Mouse (Mus musculus) lung, adult 2 months (tissue): ENCODE results near the gene Ccdc194. TPM values are rescaled to one million over a fixed set of nuclear protein-coding genes. Genes with fewer than 3 reads are reported as not detected.

Experiments used
- DNase-seq: peaks from one replicate; pipeline ENCODE4 v3.0.0; 2022
- H3K4me1 ChIP-seq: fragments of 200-500 bp; 2 replicates; pipeline ENCODE4 v1.6.1; 2011; ENCODE audit warnings: low read length; ENCODE audit not compliant: control insufficient read depth, insufficient read depth
- H3K4me3 ChIP-seq: fragments of 200-500 bp; replicated peaks from 2 replicates; pipeline ENCODE3; 2011; ENCODE audit warnings: low read depth, mild to moderate bottlenecking, control low read depth, low read length; ENCODE audit errors: extremely low read depth
- CTCF ChIP-seq: fragments of 200-500 bp; IDR thresholded peaks from 2 replicates; pipeline ENCODE4 v1.5.1; 2011; ENCODE audit warnings: mild to moderate bottlenecking, low read length, control low read depth; ENCODE audit not compliant: insufficient read depth
- POLR2A ChIP-seq: fragments of 200-500 bp; IDR thresholded peaks from 2 replicates; pipeline ENCODE4 v1.6.1; 2011; ENCODE audit warnings: low read depth, mild to moderate bottlenecking, control low read depth, low read length, borderline replicate concordance; ENCODE audit errors: extremely low read depth
- WGBS: fragments of 180-500 bp; shearing (Covaris S2); methylation state at CpG from one replicate; pipeline ENCODE4 v1.1.7; 2018; 5-methylcytosine and 5-hydroxymethylcytosine counted together
- polyA plus RNA-seq: library from polyadenylated mRNA; depleted of rRNA; stranded (reverse); fragments of >200 nt; gene quantifications from 2 replicates; pipeline ENCODE4 v1.2.3, GENCODE M21; 2012; rRNA removed

The Ccdc194 gene
- polyA plus RNA-seq, 1 experiment: 0.49 TPM

- Histone ChIP-seq H3K4me3 (no peak overlapping the region), H3K4me1 (peaks cover 14% of the 10 kb centered on the region)
- 96% methylated on average over 17 of the region's 17 CpGs for WGBS
- TF ChIP-seq CTCF: no peak
- no peak for TF ChIP-seq POLR2A
- no peak for DNase-seq
These were observed 53.6 kb downstream of the Ccdc194 start for GRCm38 (mm10) chr8:71471861-71472260.

GRCm38 (mm10) chr8:71470913-71471255 lies 54.6 kb downstream of the Ccdc194 start:
- TF ChIP-seq CTCF (no peak), POLR2A (no peak)
- no peak overlapping the region for H3K4me3 ChIP-seq
- H3K4me1 ChIP-seq: peaks cover 13% of the 10 kb centered on the region
- no peak for DNase-seq
- 72% methylated on average over 5 of the region's 5 CpGs for WGBS

- DNase-seq: no peak
- peaks cover 11% of the 10 kb centered on the region for H3K4me1 ChIP-seq
- no peak for TF ChIP-seq POLR2A
- TF ChIP-seq CTCF: no peak
- WGBS: 84% methylated on average over 3 of the region's 3 CpGs
- H3K4me3 ChIP-seq: no peak overlapping the region
These were observed 55.2 kb downstream of the Ccdc194 start for GRCm38 (mm10) chr8:71470146-71470912.

Other genes starting within 250 kb of the Ccdc194 start
- 111 and 121 TPM in 2 replicates for gene Use1, start 158.9 kb downstream of the Ccdc194 start, polyA plus RNA-seq
- 16.9 and 21.1 TPM in 2 replicates for gene Ocel1, start 154.4 kb downstream of the Ccdc194 start, polyA plus RNA-seq
- gene Nr2f6, start 143.8 kb downstream of the Ccdc194 start, polyA plus RNA-seq: 133 and 205 TPM in 2 replicates
- gene Ushbp1, start 129.9 kb downstream of the Ccdc194 start, polyA plus RNA-seq: 155 and 170 TPM in 2 replicates
- gene Babam1, start 128.8 kb downstream of the Ccdc194 start, polyA plus RNA-seq: 120 and 145 TPM in 2 replicates
- 1.4 and 2.2 TPM in 2 replicates for gene Ankle1, start 119.7 kb downstream of the Ccdc194 start, polyA plus RNA-seq
- gene Abhd8, start 62.1 kb downstream of the Ccdc194 start, polyA plus RNA-seq: 38.1 and 43.3 TPM in 2 replicates
- 59.4 and 72.5 TPM in 2 replicates for gene Mrpl34, start 60.8 kb downstream of the Ccdc194 start, polyA plus RNA-seq
- 84.4 and 85.9 TPM in 2 replicates for gene Dda1, start 56.5 kb downstream of the Ccdc194 start, polyA plus RNA-seq
- 25.5 and 30.6 TPM in 2 replicates for gene Ano8, start 39.7 kb downstream of the Ccdc194 start, polyA plus RNA-seq
- gene Gtpbp3, start 37.6 kb downstream of the Ccdc194 start, polyA plus RNA-seq: 26.0 and 30.4 TPM in 2 replicates
- 1,109 and 1,564 TPM in 2 replicates for gene Plvap, start 14.0 kb downstream of the Ccdc194 start, polyA plus RNA-seq
- gene Bst2, start 11.7 kb upstream of the Ccdc194 start, polyA plus RNA-seq: 437 and 505 TPM in 2 replicates
- 131 and 132 TPM in 2 replicates for gene Mvb12a, start 17.2 kb upstream of the Ccdc194 start, polyA plus RNA-seq
- 18.5 and 25.2 TPM in 2 replicates for gene Tmem221, start 33.2 kb upstream of the Ccdc194 start, polyA plus RNA-seq
- 0.09 TPM in 1 of 2 replicates, not detected in the other for gene Nxnl1, start 40.9 kb upstream of the Ccdc194 start, polyA plus RNA-seq
- 73.5 and 101 TPM in 2 replicates for gene Slc27a1, start 43.2 kb upstream of the Ccdc194 start, polyA plus RNA-seq
- 140 TPM in 2 replicates for gene Pgls, start 66.5 kb upstream of the Ccdc194 start, polyA plus RNA-seq
- gene Fam129c, start 71.9 kb upstream of the Ccdc194 start, polyA plus RNA-seq: 4.8 and 5.4 TPM in 2 replicates
- 172 and 200 TPM in 2 replicates for gene Colgalt1, start 85.3 kb upstream of the Ccdc194 start, polyA plus RNA-seq
- gene Unc13a, start 146.0 kb upstream of the Ccdc194 start, polyA plus RNA-seq: 0.25 and 0.32 TPM in 2 replicates
- gene Jak3, start 150.6 kb upstream of the Ccdc194 start, polyA plus RNA-seq: 56.6 and 72.7 TPM in 2 replicates
- gene Insl3, start 163.5 kb upstream of the Ccdc194 start, polyA plus RNA-seq: 58.5 and 60.7 TPM in 2 replicates
- 25.0 and 31.3 TPM in 2 replicates for gene B3gnt3, start 176.1 kb upstream of the Ccdc194 start, polyA plus RNA-seq
- 20.0 and 23.3 TPM in 2 replicates for gene Fcho1, start 200.0 kb upstream of the Ccdc194 start, polyA plus RNA-seq